Mouse (Mus musculus) G1E (cell line): ENCODE data around the gene Pla1a.

ENCODE experiments used
- CTCF ChIP-seq: IDR thresholded peaks from 2 replicates; pipeline ENCODE4 v1.5.1; 2012; ENCODE audit warnings: low read depth, low read length, inconsistent platforms, mixed read lengths
- GATA1 ChIP-seq: IDR thresholded peaks from 2 replicates; pipeline ENCODE4 v1.6.1; 2012; ENCODE audit warnings: borderline replicate concordance, low read length, inconsistent platforms, mixed read lengths
- GATA2 ChIP-seq: IDR thresholded peaks from 2 replicates; pipeline ENCODE4 v1.6.1; 2012; ENCODE audit warnings: low read depth, low read length, inconsistent platforms, borderline replicate concordance
- POLR2AphosphoS5 ChIP-seq: IDR thresholded peaks from 2 replicates; pipeline ENCODE4 v1.6.1; 2012; ENCODE audit warnings: low read depth, low read length, inconsistent platforms; ENCODE audit not compliant: insufficient replicate concordance
- TAL1 ChIP-seq: conservative IDR thresholded peaks from 2 replicates; pipeline ENCODE4 v1.6.1; 2012; ENCODE audit warnings: low read depth, low read length, inconsistent platforms, mixed read lengths

DNA sequence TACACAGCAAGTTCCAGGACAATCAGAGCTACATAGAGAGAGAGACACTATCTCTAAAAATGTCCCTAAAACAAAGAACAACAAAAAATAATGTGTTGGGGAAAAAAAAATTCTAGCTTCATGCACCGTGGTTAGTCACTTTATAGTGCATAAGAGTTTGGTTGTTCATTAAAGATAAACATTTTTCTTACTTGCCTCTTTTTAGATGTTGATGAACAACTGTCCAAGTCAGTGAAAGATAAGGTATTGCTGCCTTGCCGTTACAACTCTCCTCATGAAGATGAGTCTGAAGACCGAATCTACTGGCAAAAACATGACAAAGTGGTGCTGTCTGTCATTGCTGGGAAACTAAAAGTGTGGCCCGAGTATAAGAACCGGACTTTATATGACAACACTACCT is 40.7 kb upstream of the Pla1a start:
- TF ChIP-seq CTCF: no peak
- TF ChIP-seq TAL1: no peak
- no peak for TF ChIP-seq POLR2AphosphoS5
- no peak for TF ChIP-seq GATA1
- no peak for TF ChIP-seq GATA2
